ENCODE assay signal across 26 mouse cellular contexts in genomic region chr3:49761971-49762370, GRCm38 (mm10). TPM values are rescaled to one million over a fixed set of nuclear protein-coding genes. Genes with fewer than 3 reads are reported as not detected.
"Had no signal": no experiment of that assay in that cellular context is flagged by ENCODE, and none has a peak within 500 bp of the region (broad histone marks: within the 10 kb centered on the region; RNA-seq: fewer than 3 reads in every experiment).

No protein-coding gene starts in this region.

- H3K4me1 ChIP-seq: liver, embryonic 12.5 days; liver, embryonic 15.5 days; stomach, embryonic 15.5 days had no signal

- H3K27me3 ChIP-seq: limb, embryonic 13.5 days; lung, embryonic 15.5 days; midbrain, embryonic 13.5 days; neural tube, embryonic 13.5 days; stomach, embryonic 15.5 days had no signal

- H3K27ac ChIP-seq: kidney, postnatal 0 days; layer of hippocampus, adult 2 months; left cerebral cortex, adult 2 months; limb, embryonic 10.5 days; limb, embryonic 13.5 days; liver, embryonic 12.5 days; liver, embryonic 15.5 days; lung, embryonic 15.5 days; midbrain, embryonic 10.5 days; midbrain, embryonic 13.5 days; neural tube, embryonic 13.5 days; stomach, embryonic 15.5 days had no signal

- DNase-seq: kidney, adult 9 months; kidney, postnatal 25 days; layer of hippocampus, postnatal 36 days; liver; lung, adult 18-20 months; lung, postnatal 10 days; lung, postnatal 36 days; retina, postnatal 1 day; right cerebral cortex, postnatal 25 days; thymus, postnatal 25 days had no signal

- H3K4me3 ChIP-seq: layer of hippocampus, adult 2 months; left cerebral cortex, adult 2 months; limb, embryonic 10.5 days; limb, embryonic 13.5 days; liver, embryonic 12.5 days; liver, embryonic 15.5 days; lung, embryonic 15.5 days; megakaryocyte, embryonic 14.5 days; midbrain, embryonic 10.5 days; midbrain, embryonic 13.5 days; myocyte; neural tube, embryonic 13.5 days; stomach, embryonic 15.5 days had no signal

RNA-seq across cellular contexts. Expression of gene Pcdh18, which starts 4.8 kb away (rescaled TPM):
- total RNA-seq: monocyte, adult 5-6 weeks; neutrophil, adult 5-6 weeks had no signal
